Mouse (Mus musculus): ENCODE measurements at regions not wholly inside any gene's neighbourhood (a gene's known extent, or its start where the extent isn't known, plus 50 kb on each side); places are given as distances from the start of the nearest gene placed in this dataset.
"Not testable (repeated sequence)": the region's sequence is repeated elsewhere in the genome, so short reads cannot be mapped to it uniquely, and the experiment has no call there.

GRCm38 (mm10) chr3:72552597-72552996 lies 415.1 kb downstream of the Sis start:
- H3K9me3 ChIP-seq (ENCODE audit: control insufficient read depth, insufficient read depth, low read depth, low read length); H3K27ac ChIP-seq (ENCODE audit: insufficient read depth, low read depth, low read length, poor library complexity, severe bottlenecking); H3K9ac ChIP-seq (ENCODE audit: insufficient read depth, low read depth, low read length, poor library complexity, severe bottlenecking); H3K4me3 ChIP-seq (ENCODE audit: insufficient read depth in 1 of 2, low read depth in 1 of 2, low read length in 2 of 2, poor library complexity in 1 of 2, severe bottlenecking in 1 of 2); DNase-seq (ENCODE audit: low read depth, low spot score); H3K36me3 ChIP-seq (ENCODE audit: control insufficient read depth, insufficient read depth, low read length, poor library complexity, severe bottlenecking); H3K4me1 ChIP-seq (ENCODE audit: control insufficient read depth in 2 of 2, insufficient read depth in 2 of 2, low read length in 2 of 2, poor library complexity in 1 of 2); in situ Hi-C loops (cut with MboI; ENCODE audit: low sequenced_read_pairs in 2 of 2, unreplicated experiment in 2 of 2): not testable (repeated sequence)

DNA sequence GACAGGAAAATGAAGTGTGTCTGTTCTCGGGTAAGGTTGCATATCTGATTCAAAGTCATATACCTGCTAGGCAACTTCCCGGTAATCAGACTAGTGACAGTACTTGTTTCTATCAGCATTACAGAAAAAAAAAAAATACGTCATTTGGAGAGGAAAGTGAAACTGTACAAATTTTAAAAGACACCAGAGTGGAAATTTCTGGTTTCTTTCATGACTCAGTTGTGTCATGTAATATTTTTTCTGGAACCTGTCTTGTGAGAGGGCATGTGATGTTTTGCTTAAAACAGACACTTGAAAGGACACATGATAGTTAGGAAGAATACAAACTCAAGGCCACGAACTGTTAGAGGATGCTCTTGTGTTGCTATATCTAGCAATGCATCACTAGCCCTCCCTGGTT lies 433.7 kb downstream of the Sis start:
- Histone ChIP-seq H3K9me3 (ENCODE audit: control insufficient read depth, insufficient read depth, low read depth, low read length) (no peaks in the 10 kb centered on the region), H3K4me3 (ENCODE audit: insufficient read depth in 1 of 2, low read depth in 1 of 2, low read length in 2 of 2, poor library complexity in 1 of 2, severe bottlenecking in 1 of 2) (no peak overlapping the region), H3K36me3 (ENCODE audit: control insufficient read depth, insufficient read depth, low read length, poor library complexity, severe bottlenecking) (no peaks in the 10 kb centered on the region), H3K9ac (ENCODE audit: insufficient read depth, low read depth, low read length, poor library complexity, severe bottlenecking) (no peak overlapping the region), H3K27ac (ENCODE audit: insufficient read depth, low read depth, low read length, poor library complexity, severe bottlenecking) (no peak overlapping the region), H3K4me1 (ENCODE audit: control insufficient read depth in 2 of 2, insufficient read depth in 2 of 2, low read length in 2 of 2, poor library complexity in 1 of 2) (no peaks in the 10 kb centered on the region)
- in situ Hi-C loops (cut with MboI; ENCODE audit: low sequenced_read_pairs in 2 of 2, unreplicated experiment in 2 of 2) = no loop called here
- no peak for DNase-seq (ENCODE audit: low read depth, low spot score)
- no peak for TF ChIP-seq ZC3H11A (IDR thresholded peaks at IDR 0.05; ENCODE audit: borderline replicate concordance, low read depth, low read length)
- no peak for TF ChIP-seq ZNF384 (IDR thresholded peaks at IDR 0.05; ENCODE audit: low read depth, low read length)
- no peak for TF ChIP-seq MAFK (IDR thresholded peaks at IDR 0.05; ENCODE audit: insufficient read depth, low read depth, low read length)
- no peak for TF ChIP-seq HCFC1 (IDR thresholded peaks at IDR 0.05; ENCODE audit: borderline replicate concordance, insufficient read depth, low read length)
- TF ChIP-seq CHD2 (IDR thresholded peaks at IDR 0.05; ENCODE audit: low read depth, low read length) = no peak

DNA sequence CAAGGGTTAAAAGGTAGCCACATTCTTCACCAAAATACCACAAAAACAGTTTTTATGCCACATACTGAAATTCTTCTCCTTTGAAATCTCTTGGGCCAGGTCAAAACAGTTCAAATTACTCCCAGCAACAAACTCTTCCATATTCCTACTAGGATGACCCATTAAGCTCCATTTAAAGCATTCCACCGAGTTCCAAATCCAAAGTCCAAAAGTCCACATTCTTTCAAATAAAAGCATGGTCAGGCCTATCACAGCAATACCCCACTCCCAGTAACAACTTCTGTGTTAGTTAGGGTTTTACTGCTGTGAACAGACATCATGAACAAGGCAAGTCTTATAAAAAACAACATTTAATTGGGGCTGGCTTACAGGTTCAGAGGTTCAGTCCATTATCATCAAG lies 441.9 kb downstream of the Sis start:
- in situ Hi-C loops (cut with MboI; ENCODE audit: low sequenced_read_pairs in 2 of 2, unreplicated experiment in 2 of 2); H3K9ac ChIP-seq (ENCODE audit: insufficient read depth, low read depth, low read length, poor library complexity, severe bottlenecking); H3K4me3 ChIP-seq (ENCODE audit: insufficient read depth in 1 of 2, low read depth in 1 of 2, low read length in 2 of 2, poor library complexity in 1 of 2, severe bottlenecking in 1 of 2); H3K4me1 ChIP-seq (ENCODE audit: control insufficient read depth in 2 of 2, insufficient read depth in 2 of 2, low read length in 2 of 2, poor library complexity in 1 of 2); H3K9me3 ChIP-seq (ENCODE audit: control insufficient read depth, insufficient read depth, low read depth, low read length); H3K36me3 ChIP-seq (ENCODE audit: control insufficient read depth, insufficient read depth, low read length, poor library complexity, severe bottlenecking); H3K27ac ChIP-seq (ENCODE audit: insufficient read depth, low read depth, low read length, poor library complexity, severe bottlenecking); DNase-seq (ENCODE audit: low read depth, low spot score): not testable (repeated sequence)

- H3K4me1 ChIP-seq (ENCODE audit: control insufficient read depth in 2 of 2, insufficient read depth in 2 of 2, low read length in 2 of 2, poor library complexity in 1 of 2); H3K9me3 ChIP-seq (ENCODE audit: control insufficient read depth, insufficient read depth, low read depth, low read length); H3K36me3 ChIP-seq (ENCODE audit: control insufficient read depth, insufficient read depth, low read length, poor library complexity, severe bottlenecking); H3K27ac ChIP-seq (ENCODE audit: insufficient read depth, low read depth, low read length, poor library complexity, severe bottlenecking); DNase-seq (ENCODE audit: low read depth, low spot score); H3K9ac ChIP-seq (ENCODE audit: insufficient read depth, low read depth, low read length, poor library complexity, severe bottlenecking); H3K4me3 ChIP-seq (ENCODE audit: insufficient read depth in 1 of 2, low read depth in 1 of 2, low read length in 2 of 2, poor library complexity in 1 of 2, severe bottlenecking in 1 of 2); in situ Hi-C loops (cut with MboI; ENCODE audit: low sequenced_read_pairs in 2 of 2, unreplicated experiment in 2 of 2): not testable (repeated sequence)
Measured at GRCm38 (mm10) chr3:72517846-72518245, 449.8 kb downstream of the Sis start.

DNA sequence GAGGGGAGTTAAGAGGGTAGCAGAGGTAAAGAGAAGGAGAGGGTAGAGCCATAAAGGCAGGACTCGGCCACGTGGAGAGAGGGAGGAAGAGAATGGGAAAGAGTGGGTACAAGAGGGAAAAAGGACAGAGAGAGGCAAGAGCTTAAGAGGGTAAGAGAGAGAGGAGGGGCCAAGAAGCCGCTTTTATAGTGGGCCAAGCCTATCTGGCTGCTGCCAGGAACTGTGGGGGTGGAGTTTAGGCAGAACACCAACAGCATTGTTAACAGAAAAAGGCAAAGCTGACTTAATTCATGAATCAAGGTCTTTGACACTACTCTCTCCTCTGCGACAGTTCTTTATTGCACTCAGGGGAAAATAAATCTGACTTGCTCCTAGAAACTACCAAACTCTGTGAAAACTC lies 463.4 kb downstream of the Sis start:
- no peak for DNase-seq (ENCODE audit: low read depth, low spot score)
- Histone ChIP-seq H3K9me3 (ENCODE audit: control insufficient read depth, insufficient read depth, low read depth, low read length) (no peaks in the 10 kb centered on the region), H3K9ac (ENCODE audit: insufficient read depth, low read depth, low read length, poor library complexity, severe bottlenecking) (no peak overlapping the region), H3K27ac (ENCODE audit: insufficient read depth, low read depth, low read length, poor library complexity, severe bottlenecking) (no peak overlapping the region), H3K36me3 (ENCODE audit: control insufficient read depth, insufficient read depth, low read length, poor library complexity, severe bottlenecking) (no peaks in the 10 kb centered on the region), H3K4me3 (ENCODE audit: insufficient read depth in 1 of 2, low read depth in 1 of 2, low read length in 2 of 2, poor library complexity in 1 of 2, severe bottlenecking in 1 of 2) (no peak overlapping the region), H3K4me1 (ENCODE audit: control insufficient read depth in 2 of 2, insufficient read depth in 2 of 2, low read length in 2 of 2, poor library complexity in 1 of 2) (no peaks in the 10 kb centered on the region)
- TF ChIP-seq ZC3H11A (IDR thresholded peaks at IDR 0.05; ENCODE audit: borderline replicate concordance, low read depth, low read length) (no peak), MAFK (IDR thresholded peaks at IDR 0.05; ENCODE audit: insufficient read depth, low read depth, low read length) (no peak), ZNF384 (IDR thresholded peaks at IDR 0.05; ENCODE audit: low read depth, low read length) (no peak), CHD2 (IDR thresholded peaks at IDR 0.05; ENCODE audit: low read depth, low read length) (no peak), HCFC1 (IDR thresholded peaks at IDR 0.05; ENCODE audit: borderline replicate concordance, insufficient read depth, low read length) (no peak)
- in situ Hi-C loops (cut with MboI; ENCODE audit: low sequenced_read_pairs in 2 of 2, unreplicated experiment in 2 of 2) = no loop called here

All from ES-E14 (cell line).